Mouse (Mus musculus) cerebellum, adult 9-11 months (tissue): Measurements from ENCODE around the gene Taf1a.
"Not testable (repeated sequence)": the region's sequence is repeated elsewhere in the genome, so short reads cannot be mapped to it uniquely, and the experiment has no call there.

ENCODE experiments used
- DNase-seq: peaks from one replicate; pipeline ENCODE4 v3.0.0; 2022

The Taf1a gene

GRCm38 (mm10) chr1:183388426-183389406 is at the start of gene Taf1a:
Gene Taf1a (plus strand): TSS chr1:183388981.
- peak; percentile 96 for DNase-seq

DNA sequence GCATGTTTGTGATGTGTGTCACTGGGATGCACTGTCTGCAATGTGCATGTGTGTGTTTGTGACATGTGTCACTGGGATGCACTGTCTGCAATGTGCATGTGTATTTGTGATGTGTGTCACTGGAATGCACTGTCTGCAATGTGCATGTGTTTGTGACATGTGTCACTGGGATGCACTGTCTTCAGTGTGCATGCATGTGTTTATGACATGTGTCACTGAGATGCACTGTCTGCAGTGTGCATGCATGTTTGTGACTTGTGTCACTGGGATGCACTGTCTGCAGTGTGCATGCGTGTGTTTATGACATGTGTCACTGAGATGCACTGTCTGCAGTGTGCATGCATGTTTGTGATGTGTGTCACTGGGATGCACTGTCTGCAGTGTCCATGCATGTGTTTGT is 45.9 kb upstream of the Taf1a start:
- DNase-seq, result not testable (repeated sequence)

- DNase-seq, result peak; percentile 84
Observed at GRCm38 (mm10) chr1:183344886-183345816, 43.6 kb upstream of the Taf1a start.

DNA sequence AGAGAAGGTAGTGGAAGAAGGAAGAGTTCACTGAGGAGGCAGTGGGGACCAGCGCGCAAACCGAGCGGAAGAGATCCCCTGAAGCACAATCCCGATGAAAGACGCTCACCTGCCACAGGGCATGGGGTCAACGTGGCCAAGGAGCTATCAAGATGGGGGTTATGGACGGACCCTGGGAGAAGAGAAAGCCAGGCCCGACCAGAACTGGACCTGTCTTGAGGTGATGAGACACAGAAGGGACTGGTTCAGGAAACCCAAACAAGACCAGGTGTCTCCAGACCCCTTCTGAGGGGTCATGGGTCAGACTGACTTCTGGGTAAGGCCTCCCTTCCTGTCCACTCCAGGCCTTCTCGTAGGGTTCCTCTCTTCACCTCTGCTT is 43.0 kb upstream of the Taf1a start:
- no peak for DNase-seq

- DNase-seq, result peak; percentile 75
Observed at GRCm38 (mm10) chr1:183349840-183350239, 38.9 kb upstream of the Taf1a start.

GRCm38 (mm10) chr1:183358901-183359300 is 29.9 kb upstream of the Taf1a start:
- DNase-seq, result no peak

- no peak for DNase-seq
Observed at GRCm38 (mm10) chr1:183362301-183362700, 26.5 kb upstream of the Taf1a start.

DNA sequence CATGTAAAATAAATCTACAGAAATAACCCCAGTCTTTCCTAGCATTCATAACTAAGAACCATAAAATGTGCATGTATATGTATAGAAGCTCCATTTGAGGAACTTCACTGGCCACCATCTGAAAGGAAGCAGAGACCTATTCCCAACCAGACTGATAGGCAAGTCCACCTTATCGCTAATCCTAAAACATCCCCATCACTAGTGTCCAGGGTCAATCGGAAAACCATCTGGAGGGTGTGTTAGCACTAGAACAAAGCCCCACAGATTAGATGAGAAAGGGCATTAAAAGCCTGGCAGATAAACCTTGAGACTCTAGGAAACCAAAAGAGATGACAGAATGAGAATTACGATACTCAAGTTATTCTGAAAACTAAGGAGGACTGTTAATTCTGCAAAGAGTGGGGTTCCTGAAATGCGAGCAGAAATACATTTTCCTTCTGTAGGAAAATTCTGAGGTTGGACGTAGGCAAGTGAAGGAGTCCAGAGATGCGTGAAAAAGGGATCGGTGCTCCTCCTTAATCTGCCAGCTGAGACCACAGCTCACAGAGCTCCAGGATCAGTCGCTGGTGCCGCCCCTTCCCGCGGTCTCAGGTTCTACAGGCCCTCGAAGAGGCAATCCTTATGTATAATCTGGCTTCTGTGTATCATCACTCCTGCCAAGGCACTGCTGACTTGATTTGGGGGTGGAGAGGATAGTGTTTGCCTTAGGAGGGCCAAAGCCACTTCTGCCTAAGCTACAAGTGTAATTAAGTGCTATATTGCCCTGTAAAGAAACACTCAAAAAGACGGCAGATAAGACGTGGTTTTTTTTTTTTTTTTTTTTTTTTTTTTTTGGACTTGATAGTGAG is 25.8 kb upstream of the Taf1a start:
- DNase-seq, result no peak

GRCm38 (mm10) chr1:183363577-183363867 is 25.3 kb upstream of the Taf1a start:
- no peak for DNase-seq

GRCm38 (mm10) chr1:183366361-183366760 is 22.4 kb upstream of the Taf1a start:
- no peak for DNase-seq

DNA sequence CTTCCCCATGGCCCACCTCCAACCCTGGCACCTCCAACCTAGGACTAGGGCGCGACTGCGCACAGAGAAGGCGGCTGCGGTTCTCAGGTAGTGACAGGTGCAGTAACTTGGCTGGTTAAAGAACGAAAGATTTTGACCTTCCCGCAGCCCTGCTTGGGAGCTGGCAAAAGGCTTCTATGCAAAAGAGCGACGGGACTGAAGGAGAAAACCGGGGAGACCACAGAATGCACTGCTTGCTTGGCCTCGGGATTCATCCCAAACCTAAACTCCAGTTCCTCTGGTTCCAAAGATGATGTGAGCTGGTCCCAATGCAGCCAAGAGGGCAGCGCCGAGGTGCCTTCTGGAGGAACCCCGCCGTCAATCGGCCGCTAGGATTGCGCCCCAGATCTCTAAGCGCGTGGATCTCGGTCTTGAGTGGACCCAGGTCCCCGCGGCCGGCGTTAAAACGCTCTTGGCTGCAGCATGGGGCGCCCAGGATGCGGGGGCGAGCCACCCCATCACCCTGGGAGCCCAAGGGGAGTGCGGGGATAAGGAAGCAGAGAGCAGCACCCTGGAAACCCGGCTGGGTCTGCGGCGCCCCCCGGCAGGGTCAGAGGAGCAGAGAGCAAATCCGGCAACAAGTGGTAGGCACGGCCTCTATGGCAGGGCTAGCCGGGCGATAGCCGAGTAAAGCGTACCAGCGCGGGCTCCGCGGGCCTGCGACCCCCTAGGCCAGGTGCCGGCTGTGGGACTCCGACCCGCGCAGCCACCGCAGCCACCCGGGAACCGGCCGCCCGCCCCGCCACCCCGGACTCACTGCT is 20.0 kb upstream of the Taf1a start:
- peak; percentile 61 for DNase-seq

- peak; percentile 99 for DNase-seq
Observed at GRCm38 (mm10) chr1:183369427-183370014, 19.3 kb upstream of the Taf1a start, which contains the start of gene Mia3. Gene Mia3 (minus strand): TSS chr1:183369553.

- no peak for DNase-seq
Observed at GRCm38 (mm10) chr1:183374728-183375127, 14.1 kb upstream of the Taf1a start.

- DNase-seq, result no peak
Observed at GRCm38 (mm10) chr1:183377045-183377444, 11.7 kb upstream of the Taf1a start.

GRCm38 (mm10) chr1:183378321-183378941 is 10.3 kb upstream of the Taf1a start:
- no peak for DNase-seq

GRCm38 (mm10) chr1:183379376-183379775 is 9.4 kb upstream of the Taf1a start:
- not testable (repeated sequence) for DNase-seq

GRCm38 (mm10) chr1:183381816-183382215 is 7.0 kb upstream of the Taf1a start:
- no peak for DNase-seq

GRCm38 (mm10) chr1:183382621-183383020 is 6.2 kb upstream of the Taf1a start:
- DNase-seq, result no peak

GRCm38 (mm10) chr1:183387421-183387820 is 1.4 kb upstream of the Taf1a start:
- not testable (repeated sequence) for DNase-seq

- DNase-seq, result no peak
Observed at GRCm38 (mm10) chr1:183403396-183403795, 14.6 kb downstream of the Taf1a start.
